Mouse (Mus musculus): ENCODE measurements around the gene Lss. TPM values are rescaled to one million over a fixed set of nuclear protein-coding genes. Genes with fewer than 3 reads are reported as not detected.

The Lss gene
- total and polyA plus RNA-seq, 3 experiments: 26.3 to 28.3 (median 27.5) TPM

GRCm38 (mm10) chr10:76495501-76495900, 35.9 kb upstream of the Lss start (continued):
- no peak for TF ChIP-seq TAL1 (IDR thresholded peaks at IDR 0.05; ENCODE audit: low read length)
- TF ChIP-seq BHLHE40 (IDR thresholded peaks at IDR 0.05; ENCODE audit: borderline replicate concordance, low read depth, low read length): peak; percentile 78; the same call in 1 of the 2 replicates
- no peak for TF ChIP-seq ZNF384 (IDR thresholded peaks at IDR 0.05; ENCODE audit: low read depth, low read length)
- TF ChIP-seq ZMIZ1 (IDR thresholded peaks at IDR 0.05; ENCODE audit: low read depth, low read length): no peak
- TF ChIP-seq MAFK (IDR thresholded peaks at IDR 0.05; ENCODE audit: borderline replicate concordance, low read depth, low read length): 0 out of 2 replicates have a peak, but pooled peaks have one; percentile 14
- no peak for TF ChIP-seq MEF2A (IDR thresholded peaks at IDR 0.05; ENCODE audit: extremely low read depth, insufficient replicate concordance, low read depth, low read length, poor library complexity, severe bottlenecking)

GRCm38 (mm10) chr10:76496366-76496765, 35.0 kb upstream of the Lss start:
- TF ChIP-seq MYB (IDR thresholded peaks at IDR 0.05; ENCODE audit: low read depth, low read length) (peak; percentile 94), ETS1 (IDR thresholded peaks at IDR 0.05; ENCODE audit: low read depth, low read length) (peak; percentile 87), RCOR1 (IDR thresholded peaks at IDR 0.05; ENCODE audit: low read depth, low read length) (peak; percentile 98), MAX (IDR thresholded peaks at IDR 0.05; ENCODE audit: low read length) (no peak), SIN3A (IDR thresholded peaks at IDR 0.05; ENCODE audit: low read length) (peak; percentile 90), EP300 (IDR thresholded peaks at IDR 0.05; ENCODE audit: low read depth in 1 of 2, low read length in 2 of 2) (peak; percentile 99 to 100), TBP (IDR thresholded peaks at IDR 0.05; ENCODE audit: low read depth, low read length) (peak; percentile 49), BHLHE40 (IDR thresholded peaks at IDR 0.05; ENCODE audit: borderline replicate concordance, low read depth, low read length) (no peak), ZC3H11A (IDR thresholded peaks at IDR 0.05; ENCODE audit: low read depth, low read length) (no peak), MAFK (IDR thresholded peaks at IDR 0.05; ENCODE audit: borderline replicate concordance, low read depth, low read length) (peak; percentile 55; the same call in 1 of the 2 replicates), MXI1 (IDR thresholded peaks at IDR 0.05; ENCODE audit: low read depth, low read length) (peak; percentile 64), TCF12 (IDR thresholded peaks at IDR 0.05; ENCODE audit: low read depth, low read length) (peak; percentile 95), GATA1 (IDR thresholded peaks at IDR 0.05; ENCODE audit: low read depth, low read length) (peak; percentile 98), TAL1 (IDR thresholded peaks at IDR 0.05; ENCODE audit: low read length) (peak; percentile 82)
- Histone ChIP-seq H3K9me3 (replicated peaks; ENCODE audit: insufficient read depth, low read length) (no peaks in the 10 kb centered on the region), H3K79me2 (ENCODE audit: control insufficient read depth, insufficient read depth, low read length, poor library complexity) (no peaks in the 10 kb centered on the region), H3K27me3 (ENCODE audit: control insufficient read depth in 1 of 2, insufficient read depth in 2 of 2, low read length in 2 of 2) (no peaks in the 10 kb centered on the region), H3K4me3 (ENCODE audit: control insufficient read depth in 1 of 2, insufficient read depth in 1 of 2, low read depth in 2 of 2, low read length in 2 of 2) (no peak overlapping the region), H3K4me1 (ENCODE audit: control insufficient read depth in 1 of 2, insufficient read depth in 2 of 2, low read length in 2 of 2) (peaks cover 25 to 37% of the 10 kb centered on the region in 2 experiments), H3K9ac (ENCODE audit: control insufficient read depth, low read depth, low read length, poor library complexity, severe bottlenecking) (peak overlapping the region; percentile 41), H3K27ac (ENCODE audit: control insufficient read depth, low read depth, low read length) (peak overlapping the region; percentile 88), H3K36me3 (ENCODE audit: control insufficient read depth in 1 of 2, insufficient read depth in 2 of 2, low read length in 2 of 2) (peaks cover 14 to 38% of the 10 kb centered on the region in 2 experiments)
- peak; percentile 79 for DNase-seq (ENCODE audit: low read depth, low spot score)

GRCm38 (mm10) chr10:76497522-76497921, 33.9 kb upstream of the Lss start:
- Histone ChIP-seq H3K4me3 (ENCODE audit: control insufficient read depth in 1 of 2, insufficient read depth in 1 of 2, low read depth in 2 of 2, low read length in 2 of 2) (no peak overlapping the region), H3K9ac (ENCODE audit: control insufficient read depth, low read depth, low read length, poor library complexity, severe bottlenecking) (no peak overlapping the region), H3K27ac (ENCODE audit: control insufficient read depth, low read depth, low read length) (no peak overlapping the region), H3K36me3 (ENCODE audit: control insufficient read depth in 1 of 2, insufficient read depth in 2 of 2, low read length in 2 of 2) (peaks cover 17 to 38% of the 10 kb centered on the region in 2 experiments), H3K9me3 (replicated peaks; ENCODE audit: insufficient read depth, low read length) (no peaks in the 10 kb centered on the region), H3K4me1 (ENCODE audit: control insufficient read depth in 1 of 2, insufficient read depth in 2 of 2, low read length in 2 of 2) (peaks cover 25 to 37% of the 10 kb centered on the region in 2 experiments), H3K79me2 (ENCODE audit: control insufficient read depth, insufficient read depth, low read length, poor library complexity) (no peaks in the 10 kb centered on the region), H3K27me3 (ENCODE audit: control insufficient read depth in 1 of 2, insufficient read depth in 2 of 2, low read length in 2 of 2) (no peaks in the 10 kb centered on the region)
- TF ChIP-seq POLR2A (IDR thresholded peaks at IDR 0.05; ENCODE audit: control insufficient read depth in 1 of 2, insufficient read depth in 1 of 2, low read depth in 1 of 2, low read length in 2 of 2, poor library complexity in 1 of 2) (no peak), RAD21 (IDR thresholded peaks at IDR 0.05; ENCODE audit: low read depth, low read length) (no peak)
- DNase-seq (ENCODE audit: low read depth, low spot score): no peak
